Mouse (Mus musculus) heart, embryonic 10.5 days (tissue): ENCODE data around the gene Cfap44. TPM values are rescaled to one million over a fixed set of nuclear protein-coding genes. Genes with fewer than 3 reads are reported as not detected.

Experiments
- DNase-seq: peaks from one replicate; pipeline ENCODE4 v3.0.0-alpha.2; 2017; ENCODE audit warnings: low spot score
- H3K27ac ChIP-seq: fragments of 300-500 bp; sonication (generic); 2 replicates; pipeline ENCODE4 v1.5.1; 2016; ENCODE audit warnings: mild to moderate bottlenecking
- H3K27me3 ChIP-seq: fragments of 300-500 bp; sonication (generic); 2 replicates; pipeline ENCODE4 v1.6.1; 2016; ENCODE audit warnings: mild to moderate bottlenecking; ENCODE audit not compliant: poor library complexity, insufficient read depth, severe bottlenecking
- H3K36me3 ChIP-seq: fragments of 300-500 bp; sonication (generic); 2 replicates; pipeline ENCODE4 v1.6.1; 2016; ENCODE audit warnings: mild to moderate bottlenecking, moderate library complexity
- H3K4me1 ChIP-seq: fragments of 300-500 bp; sonication (generic); 2 replicates; pipeline ENCODE4 v1.6.1; 2016; ENCODE audit warnings: mild to moderate bottlenecking
- H3K4me3 ChIP-seq: fragments of 300-500 bp; sonication (generic); 2 replicates; pipeline ENCODE4 v1.5.1; 2016; ENCODE audit warnings: mild to moderate bottlenecking, moderate library complexity
- H3K9me3 ChIP-seq: fragments of 300-500 bp; sonication (generic); 2 replicates; pipeline ENCODE4 v1.6.1; 2016; ENCODE audit warnings: mild to moderate bottlenecking, moderate library complexity
- WGBS: fragments of 180-500 bp; shearing (Covaris S2); methylation state at CpG from one replicate; pipeline ENCODE4 v1.1.7; 2016; 5-methylcytosine and 5-hydroxymethylcytosine counted together
- polyA plus RNA-seq: library from polyadenylated mRNA; unstranded; fragments of >200 nt; fragmentation: Nextera tagmentation; extraction: Ambion mirVana; gene quantifications from 2 replicates; pipeline ENCODE4 v1.2.1, GENCODE M21; 2016

Gene Cfap44
- 0.21 and 0.26 TPM in 2 replicates for polyA plus RNA-seq

DNA sequence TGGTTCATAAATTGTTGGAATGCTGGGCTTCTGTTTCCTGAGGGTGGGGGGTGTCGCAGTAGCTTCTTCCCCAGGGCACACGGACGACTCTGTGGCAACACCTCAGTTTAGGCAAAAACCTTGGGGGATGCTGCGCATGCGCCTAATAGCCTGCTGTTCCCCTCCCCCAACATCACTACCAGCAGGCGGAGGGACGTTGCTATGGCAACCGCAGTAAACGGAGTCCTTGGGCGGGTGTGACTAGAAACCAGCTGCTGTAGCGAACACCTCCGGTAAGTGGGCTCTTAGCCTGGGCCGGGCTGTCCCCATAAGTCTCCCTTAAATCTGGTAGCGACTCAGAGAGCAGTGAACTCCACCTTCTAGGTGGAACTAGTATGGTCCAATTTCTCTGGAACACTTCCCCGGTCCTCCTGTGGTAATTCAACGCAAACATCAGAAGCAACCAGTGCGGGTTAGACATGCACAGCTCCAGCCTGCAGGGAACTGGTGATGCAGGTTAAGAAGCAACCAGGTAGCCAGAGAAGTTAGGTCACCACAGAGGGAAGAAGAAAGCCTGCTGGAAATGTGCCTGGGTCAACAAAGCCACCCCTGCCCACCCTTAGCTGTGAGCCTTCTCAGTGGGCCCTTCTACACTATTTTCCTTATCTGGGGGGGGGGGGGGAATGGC is at the start of gene Cfap44:
TSS of gene Cfap44 (plus strand) at position 220 of the 667 bp plus-strand sequence.
- WGBS, result 1% methylated on average over 17 of the region's 17 CpGs
- Histone ChIP-seq H3K27ac (peak within 1 kb of the TSS; percentile 30; the same call in 1 of the 2 replicates), H3K4me3 (peak within 1 kb of the TSS; percentile 46), H3K4me1 (peaks cover 27% of the 10 kb centered on the region), H3K36me3 (peaks cover 5% of the 10 kb centered on the region; the same call in 1 of the 2 replicates), H3K9me3 (peaks cover 3% of the 10 kb centered on the region; the same call in 1 of the 2 replicates), H3K27me3 (no peaks in the 10 kb centered on the region)
- DNase-seq, result peak; percentile 94

DNA sequence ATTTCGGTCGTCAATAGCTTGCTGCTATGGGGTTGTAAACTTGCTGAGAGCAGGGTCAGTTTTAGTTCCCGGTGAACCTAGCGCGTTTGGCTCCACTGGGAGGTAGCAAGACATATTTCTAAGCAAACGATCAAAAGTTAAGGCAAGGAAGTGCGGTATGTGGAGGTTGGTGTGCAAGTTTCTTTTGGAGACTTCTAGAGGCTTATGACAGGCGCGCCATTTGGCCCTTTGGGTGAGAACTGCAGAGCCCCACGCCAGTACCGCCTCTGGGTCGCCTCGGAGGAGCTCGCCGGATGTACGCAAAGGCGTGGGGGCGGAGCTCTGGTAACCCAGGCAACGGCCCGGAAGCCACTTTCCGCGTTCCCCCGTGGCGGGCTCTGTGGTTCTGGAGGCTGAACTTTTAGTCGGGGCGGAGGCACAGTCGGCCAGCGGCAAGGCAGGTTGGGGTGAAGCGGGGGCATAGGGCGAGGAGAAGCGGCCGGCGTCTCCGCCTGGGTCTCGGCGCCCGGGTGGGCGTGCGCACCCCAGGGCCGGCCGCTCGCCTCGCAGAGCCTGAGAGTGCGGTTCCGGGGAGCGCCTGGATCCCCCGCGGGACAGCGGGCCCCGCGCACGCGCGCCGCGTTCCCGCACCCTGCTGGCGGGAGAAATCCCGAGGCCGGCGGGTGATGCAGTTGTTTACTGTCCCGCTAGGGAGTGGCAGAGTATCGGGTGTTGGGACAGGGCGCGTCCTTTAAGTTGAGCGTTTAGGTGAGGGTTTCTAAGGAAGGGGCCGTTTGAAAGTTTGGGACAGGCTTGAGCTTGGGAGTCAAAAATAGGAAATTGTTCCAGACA is 47.3 kb upstream of the Cfap44 start, which contains the start of gene Spice1:
TSS of gene Spice1 (plus strand) at position 51 of the 831 bp plus-strand sequence.
- H3K9me3 ChIP-seq, result no peaks in the 10 kb centered on the region
- H3K27ac ChIP-seq, result peak within 1 kb of the TSS; percentile 94
- under 1% methylated on average over 67 of the region's 67 CpGs for WGBS
- H3K27me3 ChIP-seq, result no peaks in the 10 kb centered on the region
- peak; percentile 95 for DNase-seq
- no peaks in the 10 kb centered on the region for H3K36me3 ChIP-seq
- H3K4me1 ChIP-seq, result peaks cover 6% of the 10 kb centered on the region; the same call in 1 of the 2 replicates
- peak within 1 kb of the TSS; percentile 92 for H3K4me3 ChIP-seq

DNA sequence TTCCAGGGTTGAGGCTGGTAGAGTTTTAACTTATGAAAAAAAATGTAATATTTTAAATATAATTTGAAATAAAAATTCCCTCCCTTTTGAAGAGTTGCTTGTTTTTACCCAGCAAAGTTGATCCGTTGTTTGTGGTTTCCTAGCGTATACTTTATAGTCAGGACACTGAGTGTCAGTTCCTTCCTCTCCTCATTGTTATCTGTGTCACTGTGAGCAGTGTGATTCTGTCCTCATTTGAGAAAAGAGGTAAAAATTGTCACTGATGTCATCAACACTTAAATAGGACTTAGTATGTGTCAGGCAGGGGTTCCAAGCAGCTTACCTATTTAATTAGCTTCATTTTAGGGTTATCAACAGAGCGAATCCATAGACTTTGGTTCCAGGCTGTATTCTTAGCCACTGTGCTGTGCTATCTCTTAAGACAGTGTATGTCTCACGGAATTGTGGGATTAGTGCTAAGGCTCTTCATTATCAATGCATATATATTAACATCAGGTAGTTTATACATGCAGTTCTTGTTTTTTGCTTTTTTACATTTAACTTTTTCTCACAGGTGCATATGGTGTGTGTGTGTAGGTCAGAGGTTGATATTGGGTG is 44.7 kb upstream of the Cfap44 start:
- no peak for DNase-seq
- Histone ChIP-seq H3K27ac (no peak overlapping the region), H3K36me3 (no peaks in the 10 kb centered on the region), H3K4me1 (peaks cover 6% of the 10 kb centered on the region; the same call in 1 of the 2 replicates), H3K27me3 (no peaks in the 10 kb centered on the region), H3K9me3 (no peaks in the 10 kb centered on the region), H3K4me3 (no peak overlapping the region)
- 78% methylated on average over 4 of the region's 4 CpGs for whole genome bisulfite sequencing

DNA sequence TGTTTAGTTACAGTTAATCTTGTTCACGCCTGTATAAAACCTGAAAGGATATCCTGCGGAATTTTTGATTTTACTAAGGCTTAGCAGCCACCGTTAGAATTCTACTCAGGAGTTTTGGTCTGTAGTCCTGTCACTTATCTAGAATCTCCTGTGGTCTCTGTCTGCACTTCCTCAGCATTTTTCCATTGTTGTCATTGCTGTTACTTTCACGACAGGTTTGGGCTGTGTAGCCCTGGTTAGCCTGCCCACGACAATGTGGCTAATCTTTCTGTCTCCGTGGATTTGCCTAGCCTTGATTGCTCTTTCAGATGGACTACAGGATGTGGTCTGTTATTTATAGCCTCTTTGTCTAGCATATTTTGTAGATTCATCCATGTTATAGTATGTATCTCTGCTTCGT is 38.3 kb upstream of the Cfap44 start:
- Histone ChIP-seq H3K4me3 (no peak overlapping the region), H3K36me3 (peaks cover 11% of the 10 kb centered on the region), H3K4me1 (no peaks in the 10 kb centered on the region), H3K27ac (no peak overlapping the region), H3K9me3 (no peaks in the 10 kb centered on the region), H3K27me3 (no peaks in the 10 kb centered on the region)
- no peak for DNase-seq
- WGBS, result 50% methylated on average over 7 of the region's 7 CpGs

DNA sequence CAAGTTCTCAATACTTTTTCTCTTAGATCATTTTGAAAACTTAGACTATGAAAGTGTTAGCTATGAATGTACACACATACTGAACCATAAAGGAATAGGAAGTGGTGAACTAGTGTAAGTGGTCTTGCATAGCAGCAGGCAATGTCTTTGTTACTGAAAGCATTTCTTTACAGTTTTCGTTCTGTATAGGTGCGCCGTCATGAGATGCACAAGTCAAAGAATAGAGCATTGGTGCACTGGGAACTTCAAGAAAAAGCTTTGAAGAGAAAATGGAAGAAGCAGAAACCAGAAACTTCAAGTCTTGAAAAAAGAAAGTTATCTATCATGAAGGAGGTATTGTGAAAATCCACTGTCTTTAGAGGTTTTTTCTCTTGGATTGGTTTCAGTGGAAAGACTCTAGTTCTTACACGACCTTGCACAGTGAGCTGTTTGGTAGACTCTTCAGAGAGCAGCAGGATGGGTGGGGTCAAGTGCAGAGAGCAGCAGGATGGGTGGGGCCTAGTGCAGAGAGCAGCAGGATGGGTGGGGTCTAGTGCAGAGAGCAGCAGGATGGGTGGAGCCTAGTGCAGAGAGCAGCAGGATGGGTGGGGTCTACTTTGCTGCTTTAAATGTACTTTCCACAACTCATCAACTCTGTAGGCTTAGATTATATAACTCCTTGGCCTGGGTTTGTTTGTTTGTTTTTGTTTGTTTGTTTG is 36.9 kb upstream of the Cfap44 start:
- Histone ChIP-seq H3K27me3 (no peaks in the 10 kb centered on the region), H3K4me1 (no peaks in the 10 kb centered on the region), H3K9me3 (no peaks in the 10 kb centered on the region), H3K36me3 (peaks cover 20% of the 10 kb centered on the region), H3K27ac (no peak overlapping the region), H3K4me3 (no peak overlapping the region)
- peak; percentile 90 for DNase-seq
- WGBS, result 70% methylated on average over 4 of the region's 4 CpGs

DNA sequence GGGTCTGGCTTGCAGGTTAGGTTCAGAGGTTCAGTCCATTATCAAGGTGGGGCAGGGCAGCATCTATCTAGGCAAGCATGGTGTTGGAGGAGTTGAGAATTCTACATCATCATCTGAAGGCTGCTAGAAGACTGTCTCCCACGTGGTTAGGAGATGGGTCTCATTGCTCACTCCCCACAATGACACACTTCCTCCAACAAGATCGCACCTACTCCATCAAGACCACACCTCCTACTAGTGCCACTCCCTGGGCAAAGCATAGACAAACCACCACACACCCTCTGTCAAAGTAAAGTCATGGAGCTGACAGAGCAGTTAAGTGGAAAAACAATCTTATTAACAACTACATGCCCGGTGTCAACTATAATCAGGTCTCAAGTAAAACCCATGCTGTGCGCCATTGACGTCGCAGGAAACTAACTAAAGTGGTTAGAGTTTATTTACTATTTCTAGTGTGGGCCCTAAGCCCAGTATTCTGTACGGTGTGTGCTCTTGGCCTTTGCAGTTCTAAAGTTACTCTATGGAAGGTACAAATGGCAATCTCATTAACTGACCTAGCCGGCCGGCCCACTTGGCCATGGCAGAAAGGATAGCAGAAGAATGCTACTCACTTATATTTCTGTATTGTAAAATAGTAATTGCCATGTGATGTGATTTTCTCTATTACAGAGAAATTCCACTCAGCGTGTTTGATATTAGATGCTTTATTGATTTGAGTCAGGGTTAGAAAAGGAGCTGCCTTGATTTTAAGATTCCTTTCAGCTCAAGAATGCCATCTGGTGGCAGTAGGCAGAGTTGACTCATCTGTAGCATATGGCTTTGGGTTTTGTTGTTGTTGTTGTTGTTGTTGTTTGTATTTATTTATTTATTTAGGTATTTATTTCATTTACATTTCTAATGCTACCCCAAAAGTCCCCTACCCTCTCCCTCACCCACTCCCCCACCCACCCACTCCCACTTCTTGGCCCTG is 32.4 kb upstream of the Cfap44 start:
- no peak overlapping the region for H3K4me3 ChIP-seq
- DNase-seq, result no peak
- no peak overlapping the region for H3K27ac ChIP-seq
- H3K36me3 ChIP-seq, result peaks cover 36% of the 10 kb centered on the region
- no peaks in the 10 kb centered on the region for H3K27me3 ChIP-seq
- H3K9me3 ChIP-seq, result no peaks in the 10 kb centered on the region
- WGBS, result 87% methylated on average over 10 of the region's 10 CpGs
- H3K4me1 ChIP-seq, result no peaks in the 10 kb centered on the region

DNA sequence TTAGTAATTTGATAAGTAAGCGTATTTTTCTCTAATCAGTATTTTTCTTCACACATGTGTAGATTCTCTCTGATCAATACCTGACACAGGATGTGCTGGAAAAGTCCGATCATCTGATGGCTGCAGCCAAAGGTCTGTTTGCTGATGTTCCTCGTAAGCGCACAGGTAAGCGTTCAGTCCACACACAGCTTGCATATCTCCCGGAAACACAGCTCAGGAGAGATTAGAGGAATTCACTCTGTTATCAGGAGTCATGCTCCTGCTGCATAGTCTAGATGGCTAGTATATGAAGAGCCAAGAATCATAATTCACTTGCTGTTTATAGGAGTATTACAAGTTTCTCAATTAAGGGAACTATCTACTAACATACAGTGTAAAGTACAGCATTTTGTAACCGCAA is 29.1 kb upstream of the Cfap44 start:
- no peak for DNase-seq
- Histone ChIP-seq H3K36me3 (peaks cover 35% of the 10 kb centered on the region), H3K9me3 (no peaks in the 10 kb centered on the region), H3K27ac (no peak overlapping the region), H3K4me1 (no peaks in the 10 kb centered on the region), H3K27me3 (no peaks in the 10 kb centered on the region), H3K4me3 (no peak overlapping the region)
- WGBS, result 87% methylated on average over 7 of the region's 7 CpGs

DNA sequence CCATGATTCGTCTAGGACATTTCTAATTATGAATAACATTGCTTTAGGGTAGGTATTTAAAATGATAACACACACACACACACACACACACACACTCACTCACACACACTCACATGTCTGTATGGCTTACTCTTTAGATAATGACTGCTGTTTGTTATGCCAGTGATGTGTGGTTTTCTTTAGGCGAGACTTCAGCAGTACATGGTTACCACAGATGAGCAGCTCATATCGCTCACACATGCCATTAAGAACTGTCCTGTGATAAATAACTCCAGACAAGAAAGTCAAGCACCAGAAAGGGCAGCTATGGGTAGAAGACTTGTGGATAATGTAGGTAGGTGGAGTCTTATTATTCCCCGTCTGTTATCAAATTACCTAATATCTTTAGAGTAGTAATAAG is 19.1 kb upstream of the Cfap44 start:
- Histone ChIP-seq H3K4me3 (no peak overlapping the region), H3K36me3 (peaks cover 36% of the 10 kb centered on the region), H3K4me1 (peaks cover 3% of the 10 kb centered on the region), H3K27ac (no peak overlapping the region), H3K9me3 (no peaks in the 10 kb centered on the region), H3K27me3 (no peaks in the 10 kb centered on the region)
- no peak for DNase-seq
- WGBS, result 86% methylated on average over 4 of the region's 4 CpGs

DNA sequence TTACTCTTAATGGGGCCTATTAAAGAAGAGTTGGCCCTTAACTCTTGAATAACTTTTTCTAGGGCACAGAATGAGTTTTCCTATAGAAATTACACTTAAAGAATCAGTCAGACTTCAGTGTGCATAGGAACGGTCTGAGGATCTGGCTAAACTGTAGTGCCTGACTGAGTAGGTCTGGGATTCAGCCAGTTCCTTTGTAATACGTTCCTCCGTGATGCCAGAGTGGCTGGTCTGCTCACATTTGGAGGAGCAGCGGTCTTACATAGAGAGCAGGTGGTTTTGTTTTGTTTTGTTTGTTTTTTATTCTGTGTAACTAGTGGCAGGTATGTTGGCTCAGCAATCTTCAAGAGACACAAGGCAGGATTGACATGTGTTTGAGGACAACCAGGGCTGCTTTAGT is 14.6 kb upstream of the Cfap44 start:
- Histone ChIP-seq H3K4me3 (no peak overlapping the region), H3K27ac (no peak overlapping the region), H3K4me1 (peaks cover 14% of the 10 kb centered on the region), H3K9me3 (no peaks in the 10 kb centered on the region), H3K27me3 (no peaks in the 10 kb centered on the region), H3K36me3 (peaks cover 24% of the 10 kb centered on the region)
- no peak for DNase-seq
- WGBS, result 72% methylated on average over 4 of the region's 4 CpGs

DNA sequence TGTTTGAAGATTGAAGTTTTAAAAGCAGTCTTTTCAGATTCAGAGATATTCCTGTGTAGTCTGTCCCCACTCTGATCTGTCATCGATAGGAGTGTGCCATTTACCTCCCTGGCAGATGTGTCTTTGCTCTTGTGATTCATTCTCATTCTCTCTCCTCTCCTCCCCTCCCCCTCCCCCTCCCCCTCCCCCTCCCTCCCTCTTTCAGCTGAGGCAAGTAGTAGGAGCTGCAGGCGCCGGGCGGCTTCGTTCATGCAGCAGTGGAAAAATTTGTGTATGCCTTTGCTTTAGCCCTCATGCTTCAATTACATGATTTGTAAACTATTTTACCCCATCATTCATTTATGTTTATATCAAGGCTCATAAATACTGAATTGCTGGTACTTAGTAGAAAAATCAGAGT is 13.0 kb upstream of the Cfap44 start:
- H3K27me3 ChIP-seq, result no peaks in the 10 kb centered on the region
- H3K27ac ChIP-seq, result no peak overlapping the region
- peaks cover 26% of the 10 kb centered on the region for H3K36me3 ChIP-seq
- DNase-seq, result no peak
- no peak overlapping the region for H3K4me3 ChIP-seq
- H3K9me3 ChIP-seq, result no peaks in the 10 kb centered on the region
- 19% methylated on average over 5 of the region's 5 CpGs for WGBS
- peaks cover 14% of the 10 kb centered on the region for H3K4me1 ChIP-seq

DNA sequence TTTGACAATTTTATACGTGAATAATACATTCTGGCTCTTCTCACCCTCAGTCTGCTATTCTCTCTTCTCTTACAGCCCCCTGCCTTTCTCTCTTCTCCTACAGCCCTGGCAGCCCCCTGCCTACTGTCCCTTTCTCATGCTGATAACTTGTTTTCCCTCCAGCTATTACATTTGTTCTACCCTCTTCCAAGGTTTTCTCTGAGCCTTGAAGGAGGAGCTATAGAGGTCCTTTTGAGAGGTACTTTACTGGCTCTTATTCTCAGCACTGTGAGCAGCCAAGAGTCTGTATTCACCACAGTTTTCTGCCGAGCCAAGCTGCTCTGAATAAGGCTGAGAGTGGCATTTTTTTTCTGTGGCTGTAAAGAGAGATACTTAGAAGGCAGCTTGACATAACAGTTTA is 11.0 kb upstream of the Cfap44 start:
- Histone ChIP-seq H3K9me3 (no peaks in the 10 kb centered on the region), H3K4me3 (no peak overlapping the region), H3K27ac (no peak overlapping the region), H3K4me1 (peaks cover 14% of the 10 kb centered on the region), H3K27me3 (no peaks in the 10 kb centered on the region), H3K36me3 (peaks cover 24% of the 10 kb centered on the region)
- no peak for DNase-seq
- WGBS, result 46% methylated on average over 2 of the region's 2 CpGs

DNA sequence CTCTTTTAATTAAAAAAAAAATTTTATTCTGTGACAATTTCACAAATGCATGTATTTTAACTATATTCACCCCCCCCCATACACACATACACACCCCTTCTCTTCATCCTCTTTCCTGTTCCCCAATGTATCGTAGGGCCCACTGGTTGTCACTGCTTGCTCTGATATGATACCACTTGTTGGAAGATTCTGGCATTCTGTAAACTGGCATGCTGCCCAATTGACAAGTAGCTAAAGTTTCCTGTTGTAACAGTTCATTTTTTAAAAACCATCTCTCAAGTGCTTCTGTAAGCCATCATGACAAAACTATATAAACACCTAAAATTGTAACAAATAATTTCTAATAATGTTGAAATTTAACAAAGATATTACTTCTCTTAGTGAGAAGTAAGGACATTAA is 10.3 kb upstream of the Cfap44 start:
- no peaks in the 10 kb centered on the region for H3K9me3 ChIP-seq
- DNase-seq, result no peak
- H3K4me3 ChIP-seq, result no peak overlapping the region
- H3K4me1 ChIP-seq, result peaks cover 14% of the 10 kb centered on the region
- H3K36me3 ChIP-seq, result peaks cover 24% of the 10 kb centered on the region
- no peak overlapping the region for H3K27ac ChIP-seq
- H3K27me3 ChIP-seq, result no peaks in the 10 kb centered on the region
- 85% methylated on average over 1 of the region's 1 CpGs for WGBS
